Mouse (Mus musculus) erythroblast, embryonic 14.5 days (primary cell): ENCODE measurements around the gene Dcakd. TPM values are rescaled to one million over a fixed set of nuclear protein-coding genes. Genes with fewer than 3 reads are reported as not detected.

Experiments
- H3K27me3 ChIP-seq: 2 replicates; pipeline ENCODE4 v1.6.1; 2012; ENCODE audit warnings: inconsistent platforms; ENCODE audit not compliant: control insufficient read depth
- H3K36me3 ChIP-seq: 2 replicates; pipeline ENCODE4 v1.6.1; 2012; ENCODE audit warnings: mild to moderate bottlenecking, inconsistent platforms; ENCODE audit not compliant: control insufficient read depth
- H3K4me1 ChIP-seq: 2 replicates; pipeline ENCODE4 v1.6.1; 2012; ENCODE audit warnings: inconsistent platforms; ENCODE audit not compliant: control insufficient read depth
- H3K4me3 ChIP-seq: replicated peaks from 2 replicates; pipeline ENCODE3; 2012; ENCODE audit warnings: moderate library complexity, mild to moderate bottlenecking, inconsistent platforms
- H3K9me3 ChIP-seq: 2 replicates; pipeline ENCODE4 v1.6.1; 2012; ENCODE audit warnings: low read length, inconsistent platforms, mixed read lengths; ENCODE audit not compliant: control insufficient read depth
- GATA1 ChIP-seq: IDR thresholded peaks from 2 replicates; pipeline ENCODE4 v1.6.1; 2012; ENCODE audit warnings: low read length, inconsistent platforms, mixed read lengths
- TAL1 ChIP-seq: IDR thresholded peaks from 3 replicates; pipeline ENCODE4 v1.6.1; 2012; ENCODE audit warnings: low read length, inconsistent platforms, mixed read lengths
- polyA plus RNA-seq: library from polyadenylated mRNA; stranded (reverse); fragments of >175 nt; gene quantifications from 2 replicates; pipeline ENCODE4 v1.2.3, GENCODE M21; 2012

The Dcakd gene
- polyA plus RNA-seq, 1 experiment, result 2.1 TPM

DNA sequence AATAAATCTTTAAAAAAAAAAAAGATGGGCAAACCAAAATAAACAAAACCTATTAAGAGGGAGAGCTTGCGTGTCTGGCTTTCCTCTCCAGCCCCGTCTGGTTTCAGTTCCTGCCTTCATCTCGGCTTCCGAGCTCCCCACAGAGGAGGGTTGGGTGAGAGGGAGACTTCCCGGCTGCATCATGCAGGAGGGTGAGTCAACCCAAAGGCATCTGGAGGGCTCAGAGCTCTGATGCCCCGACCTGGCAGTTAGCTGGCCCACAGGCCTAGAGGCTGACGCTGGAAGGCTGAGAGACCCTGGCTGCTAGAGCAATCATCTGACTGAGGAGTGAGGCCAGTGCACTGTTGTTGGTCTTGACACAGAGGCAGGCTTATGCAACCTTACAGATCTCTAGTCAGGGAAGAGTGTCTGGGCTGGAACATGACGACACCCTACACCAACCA lies 23.1 kb upstream of the Dcakd start:
- Histone ChIP-seq H3K9me3 (no peaks in the 10 kb centered on the region), H3K4me1 (no peaks in the 10 kb centered on the region), H3K36me3 (peaks cover 79% of the 10 kb centered on the region), H3K27me3 (no peaks in the 10 kb centered on the region), H3K4me3 (no peak overlapping the region)
- TF ChIP-seq GATA1 (no peak), TAL1 (no peak)

DNA sequence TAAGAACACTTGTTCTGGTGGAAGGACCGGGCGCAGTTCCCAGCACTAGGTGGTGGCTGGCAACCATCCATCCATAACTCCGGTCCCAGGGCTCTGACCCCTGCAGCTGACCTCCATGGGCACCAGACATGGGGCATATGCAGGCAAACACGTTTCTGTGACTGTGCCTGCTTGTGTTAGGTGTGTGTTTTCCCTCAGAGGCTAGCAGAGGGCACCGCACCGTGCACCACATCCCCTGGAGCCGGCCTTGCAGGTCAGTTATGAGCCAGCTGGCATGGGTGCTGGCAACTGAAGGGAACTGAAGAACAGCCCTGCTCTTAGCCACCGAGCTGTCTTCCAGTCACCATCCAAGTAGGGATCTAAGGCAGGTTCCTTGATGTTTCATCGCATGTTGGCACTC lies 22.0 kb upstream of the Dcakd start:
- Histone ChIP-seq H3K4me3 (no peak overlapping the region), H3K9me3 (no peaks in the 10 kb centered on the region), H3K36me3 (peaks cover 79% of the 10 kb centered on the region), H3K4me1 (no peaks in the 10 kb centered on the region), H3K27me3 (no peaks in the 10 kb centered on the region)
- TF ChIP-seq GATA1 (no peak), TAL1 (no peak)

DNA sequence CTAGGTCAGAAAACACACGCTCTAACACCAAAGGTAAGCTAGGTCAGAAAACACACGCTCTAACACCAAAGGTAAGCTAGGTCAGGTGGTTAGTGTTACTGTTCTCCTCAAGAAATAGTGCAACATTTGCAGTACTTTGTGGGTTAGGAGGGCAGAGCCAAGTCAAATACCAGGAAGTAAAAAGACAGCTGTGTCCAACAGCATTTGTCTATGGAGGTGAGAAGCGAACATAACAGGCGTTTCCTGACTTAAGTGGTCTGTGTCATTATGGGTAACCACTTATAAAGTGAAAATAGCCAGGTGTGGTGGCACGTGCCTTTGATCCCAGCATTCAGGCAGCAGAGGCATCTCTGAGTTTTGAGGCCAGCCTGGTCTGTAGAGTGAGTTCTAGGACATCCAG lies 21.5 kb upstream of the Dcakd start:
- Histone ChIP-seq H3K4me3 (no peak overlapping the region), H3K27me3 (no peaks in the 10 kb centered on the region), H3K36me3 (peaks cover 79% of the 10 kb centered on the region), H3K9me3 (no peaks in the 10 kb centered on the region), H3K4me1 (no peaks in the 10 kb centered on the region)
- TF ChIP-seq TAL1 (no peak), GATA1 (no peak)

DNA sequence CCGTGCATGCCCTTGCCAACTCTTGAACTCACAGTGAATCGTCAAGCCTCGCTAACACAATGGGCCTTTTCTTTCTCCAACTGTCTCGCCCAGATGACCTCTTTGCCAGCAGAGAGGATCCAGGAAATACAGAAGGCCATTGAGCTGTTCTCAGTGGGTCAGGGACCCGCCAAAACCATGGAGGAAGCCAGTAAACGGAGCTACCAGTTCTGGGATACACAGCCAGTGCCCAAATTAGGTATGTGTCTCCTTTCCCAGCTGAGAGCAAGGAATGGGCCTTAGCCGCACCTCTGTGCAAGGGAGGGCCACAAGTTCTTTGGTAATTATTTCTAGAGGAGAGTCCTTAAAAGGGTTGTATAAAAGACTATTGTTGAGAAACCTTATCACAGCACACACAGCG lies 18.2 kb upstream of the Dcakd start:
- TF ChIP-seq TAL1, result no peak
- TF ChIP-seq GATA1, result no peak
- Histone ChIP-seq H3K4me3 (no peak overlapping the region), H3K36me3 (peaks cover 79% of the 10 kb centered on the region), H3K9me3 (no peaks in the 10 kb centered on the region), H3K4me1 (peaks cover under 1% of the 10 kb centered on the region), H3K27me3 (no peaks in the 10 kb centered on the region)

DNA sequence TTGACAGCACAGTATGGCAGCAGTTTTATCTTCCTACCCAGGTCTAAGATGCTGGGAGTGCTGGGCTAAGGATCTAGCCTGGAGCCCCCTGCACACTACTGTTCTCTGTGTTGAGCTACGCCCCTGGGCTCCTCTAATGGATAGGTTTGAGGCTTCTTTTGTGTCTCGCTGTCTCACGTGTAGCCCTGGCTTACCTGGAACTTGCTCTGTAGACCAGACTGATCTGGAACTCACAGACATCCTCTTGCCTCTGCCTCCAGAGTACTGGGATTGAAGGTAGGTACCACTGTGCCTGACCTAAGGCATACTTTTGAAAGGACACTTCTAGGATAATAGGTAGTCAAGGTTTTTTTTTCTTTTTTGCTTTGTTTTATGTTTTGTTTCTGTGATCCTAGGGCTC lies 15.8 kb upstream of the Dcakd start:
- H3K4me1 ChIP-seq, result peaks cover 15% of the 10 kb centered on the region
- peaks cover 76% of the 10 kb centered on the region for H3K36me3 ChIP-seq
- TF ChIP-seq GATA1 (no peak), TAL1 (no peak)

DNA sequence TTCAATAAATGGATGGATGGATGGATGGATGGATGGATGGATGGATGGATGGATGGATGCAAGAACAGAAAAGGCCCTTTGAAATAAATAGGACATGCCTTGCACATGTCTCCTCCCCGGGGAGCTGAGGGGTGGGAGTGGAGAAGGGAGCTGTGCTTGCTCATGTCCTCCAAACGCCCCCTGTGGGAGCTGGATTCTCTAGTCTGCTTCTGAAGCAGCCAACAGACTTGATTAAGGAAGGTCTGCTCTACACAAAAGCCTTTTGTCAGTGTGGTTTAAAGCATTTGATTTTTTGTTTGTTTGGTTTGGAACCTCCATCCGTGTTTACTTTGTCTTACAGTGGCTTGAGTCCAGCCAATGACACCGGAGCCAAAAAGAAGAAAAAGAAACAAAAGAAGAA lies 14.7 kb upstream of the Dcakd start:
- TF ChIP-seq GATA1 (no peak), TAL1 (no peak)

More for the DNA sequence above, 15.8 kb upstream of the Dcakd start:
- H3K9me3 ChIP-seq, result no peaks in the 10 kb centered on the region
- H3K4me3 ChIP-seq, result no peak overlapping the region
- no peaks in the 10 kb centered on the region for H3K27me3 ChIP-seq

DNA sequence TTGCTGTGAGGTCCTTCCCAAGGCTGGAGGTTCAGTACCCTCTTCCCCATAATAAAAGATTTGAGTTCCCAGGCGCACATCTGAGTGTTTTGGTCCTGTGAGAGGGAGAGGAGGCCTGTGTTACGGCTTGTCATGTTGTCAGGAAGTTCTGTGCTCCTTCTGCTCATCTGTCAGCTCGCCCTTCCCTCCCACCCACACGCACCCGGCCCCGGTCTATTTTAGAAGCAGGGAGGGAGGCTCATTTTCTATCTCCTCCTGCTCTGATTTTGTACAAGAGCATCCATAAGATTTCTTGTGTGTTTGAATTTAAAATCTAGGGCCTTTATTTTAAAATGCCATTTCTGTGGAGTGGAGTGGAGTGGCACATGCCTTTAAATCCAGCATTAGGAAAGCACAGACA lies 9.9 kb upstream of the Dcakd start:
- H3K4me1 ChIP-seq, result peaks cover 21% of the 10 kb centered on the region
- TF ChIP-seq TAL1 (no peak), GATA1 (no peak)
- no peak overlapping the region for H3K4me3 ChIP-seq
- H3K9me3 ChIP-seq, result no peaks in the 10 kb centered on the region
- no peaks in the 10 kb centered on the region for H3K27me3 ChIP-seq
- H3K36me3 ChIP-seq, result peaks cover 78% of the 10 kb centered on the region

More for the DNA sequence above, 14.7 kb upstream of the Dcakd start:
- Histone ChIP-seq H3K9me3 (no peaks in the 10 kb centered on the region), H3K4me3 (no peak overlapping the region), H3K36me3 (peaks cover 87% of the 10 kb centered on the region), H3K4me1 (peaks cover 17% of the 10 kb centered on the region), H3K27me3 (no peaks in the 10 kb centered on the region)

DNA sequence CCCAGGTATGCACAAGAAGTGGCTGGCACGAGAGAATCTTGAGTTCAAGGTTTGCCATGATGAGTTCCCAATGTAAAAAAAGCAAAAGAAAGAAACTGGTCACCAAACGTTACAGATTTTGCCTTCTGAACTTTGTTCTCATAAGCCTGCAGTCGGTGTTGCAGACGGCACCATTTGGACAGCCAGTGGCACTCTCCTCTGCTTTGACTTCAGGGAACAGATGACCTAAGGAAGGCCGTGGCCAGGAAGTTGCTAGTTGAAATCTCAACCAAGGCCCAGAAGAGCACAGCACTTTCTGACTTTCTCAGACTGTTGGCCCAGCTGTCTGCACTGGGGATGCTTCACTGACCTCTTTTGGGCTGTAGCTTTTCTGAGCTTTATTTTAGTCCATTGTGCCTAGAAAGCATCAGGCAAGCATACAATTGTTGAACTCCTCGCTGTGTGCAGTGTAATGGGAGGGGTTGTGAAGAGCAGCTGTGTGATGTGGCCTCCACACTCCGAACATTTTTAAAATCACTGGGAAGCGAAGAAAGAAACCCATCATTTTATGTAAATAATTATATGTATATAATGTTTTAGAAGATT lies 8.8 kb upstream of the Dcakd start:
- peaks cover 78% of the 10 kb centered on the region for H3K36me3 ChIP-seq
- H3K4me1 ChIP-seq, result peaks cover 30% of the 10 kb centered on the region
- no peak for TF ChIP-seq TAL1
- TF ChIP-seq GATA1, result no peak
- no peaks in the 10 kb centered on the region for H3K27me3 ChIP-seq
- H3K9me3 ChIP-seq, result no peaks in the 10 kb centered on the region
- no peak overlapping the region for H3K4me3 ChIP-seq

DNA sequence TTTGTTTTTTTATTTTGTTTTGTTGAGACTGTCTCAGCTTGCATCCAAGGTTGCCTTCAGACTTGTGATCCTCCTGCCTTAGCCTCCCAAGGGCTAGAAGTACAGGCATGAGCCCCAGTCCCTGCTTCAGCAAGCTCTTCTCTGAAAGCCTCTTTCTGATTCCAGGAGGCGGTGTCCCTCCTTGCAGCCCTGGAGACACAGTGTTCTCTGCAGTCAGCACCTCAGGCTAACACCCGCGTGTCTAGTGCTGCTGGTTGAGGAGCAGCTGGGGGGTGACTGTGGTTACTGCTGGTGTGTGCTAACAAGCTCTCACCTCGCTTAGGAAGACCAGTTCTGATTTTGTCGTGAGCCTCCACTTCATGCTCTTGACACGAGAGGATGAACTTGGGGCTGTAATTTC lies 6.9 kb upstream of the Dcakd start:
- Histone ChIP-seq H3K36me3 (peaks cover 84% of the 10 kb centered on the region), H3K27me3 (no peaks in the 10 kb centered on the region), H3K9me3 (no peaks in the 10 kb centered on the region), H3K4me3 (no peak overlapping the region), H3K4me1 (peaks cover 39% of the 10 kb centered on the region)
- no peak for TF ChIP-seq GATA1
- no peak for TF ChIP-seq TAL1

DNA sequence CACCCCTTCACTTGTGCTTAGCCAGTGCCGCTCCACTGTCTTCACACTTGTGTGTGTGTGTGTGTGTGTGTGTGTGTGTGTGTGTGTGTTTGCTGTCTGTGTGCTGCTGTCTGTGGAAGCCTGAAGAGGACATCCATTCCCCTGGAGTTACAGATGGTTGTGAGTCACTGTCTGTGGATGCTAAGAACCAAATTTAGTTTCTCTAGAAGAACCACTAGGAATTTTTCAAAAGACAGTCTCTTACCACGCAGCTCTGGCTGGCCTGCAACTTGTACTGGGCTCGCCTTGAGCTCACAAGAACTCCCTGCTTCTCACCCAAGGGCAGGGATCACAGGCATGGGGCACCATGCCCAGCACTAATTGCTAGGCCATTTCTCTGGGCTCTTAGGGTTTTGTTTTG lies 4.9 kb upstream of the Dcakd start:
- TF ChIP-seq TAL1 (no peak), GATA1 (no peak)
- no peak overlapping the region for H3K4me3 ChIP-seq
- peaks cover 69% of the 10 kb centered on the region for H3K36me3 ChIP-seq
- no peaks in the 10 kb centered on the region for H3K27me3 ChIP-seq
- H3K4me1 ChIP-seq, result peaks cover 39% of the 10 kb centered on the region
- H3K9me3 ChIP-seq, result no peaks in the 10 kb centered on the region
